Mouse (Mus musculus) right cerebral cortex, postnatal 25 days (tissue): ENCODE data around the gene Vmn1r65.
"Not testable (repeated sequence)": the region's sequence is repeated elsewhere in the genome, so short reads cannot be mapped to it uniquely, and the experiment has no call there.

Experiments
- DNase-seq: peaks from one replicate; pipeline ENCODE4 v3.0.0; 2022

The Vmn1r65 gene

GRCm38 (mm10) chr7:6010910-6011309 is at the start of gene Vmn1r65:
Vmn1r65 (minus strand) TSS chr7:6011010.
- DNase-seq = no peak

GRCm38 (mm10) chr7:6044861-6045260 is 34.1 kb upstream of the Vmn1r65 start, which contains the start of gene Nlrp4c:
Nlrp4c (plus strand) TSS chr7:6045161.
- no peak for DNase-seq

- DNase-seq = not testable (repeated sequence)
Measured at GRCm38 (mm10) chr7:5982426-5982825, 28.4 kb downstream of the Vmn1r65 start.

- DNase-seq = not testable (repeated sequence)
Measured at GRCm38 (mm10) chr7:5972546-5972945, 38.3 kb downstream of the Vmn1r65 start.
